Mouse (Mus musculus): ENCODE measurements at regions not wholly inside any gene's neighbourhood (a gene's known extent, or its start where the extent isn't known, plus 50 kb on each side); places are given as distances from the start of the nearest gene placed in this dataset.

DNA sequence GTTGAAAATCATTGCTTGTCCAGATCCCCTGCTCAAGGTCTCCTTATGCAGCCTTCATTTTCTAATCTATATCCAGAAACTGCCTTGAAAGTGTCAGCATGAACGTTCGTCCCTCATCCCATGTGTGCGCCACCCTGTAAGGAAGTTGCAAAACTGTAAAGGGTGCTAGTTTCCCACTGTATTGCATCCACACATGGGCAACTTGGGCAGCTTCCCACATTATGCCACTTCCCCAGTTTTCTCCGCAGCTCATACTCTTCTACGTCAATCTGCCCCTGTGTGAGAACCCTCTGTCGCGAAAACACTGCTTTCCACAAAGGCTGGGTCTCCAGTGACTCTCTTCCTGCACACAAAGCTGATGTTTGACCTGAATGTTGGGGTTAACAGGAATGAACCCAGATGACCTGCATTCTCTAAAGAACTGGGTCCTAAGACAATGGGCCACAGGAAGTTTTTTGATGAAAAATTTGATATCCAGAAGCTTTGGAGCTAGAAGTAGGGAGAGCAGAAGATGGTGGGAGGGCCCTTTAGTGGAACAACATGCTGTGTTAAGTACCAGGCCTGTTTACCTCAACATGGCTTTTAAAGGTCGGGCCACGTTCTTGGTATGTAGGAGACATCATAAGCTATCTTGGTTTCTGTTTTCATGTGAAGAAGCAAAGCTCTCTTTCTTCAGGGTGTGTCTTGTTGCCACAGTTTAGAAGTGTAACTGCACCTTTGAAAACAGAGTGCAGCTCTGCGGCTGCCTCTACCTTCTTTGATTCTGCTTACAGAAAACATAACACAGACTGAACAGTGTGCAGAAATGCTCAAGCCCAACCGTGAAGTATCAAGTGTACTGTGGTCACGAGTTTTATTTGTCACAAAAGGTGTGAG, 289.9 kb downstream of the Ets1 start:
- H3K4me2 ChIP-seq (ENCODE audit: low read depth, low read length), result no peak overlapping the region
- H3K9me3 ChIP-seq (ENCODE audit: control insufficient read depth, low read length), result no peaks in the 10 kb centered on the region
- no peaks in the 10 kb centered on the region for H3K36me3 ChIP-seq (ENCODE audit: control insufficient read depth, insufficient read depth, low read length)
- H3K27ac ChIP-seq (ENCODE audit: low read length), result no peak overlapping the region
- no peaks in the 10 kb centered on the region for H3K27me3 ChIP-seq (replicated peaks; ENCODE audit: control insufficient read depth, insufficient read depth, low read length)
- H3K9ac ChIP-seq (ENCODE audit: low read depth, low read length), result no peak overlapping the region
- WGBS, result 73% methylated on average over 12 of the region's 12 CpGs
- ATAC-seq, result no peak
- H3K4me1 ChIP-seq (ENCODE audit: control insufficient read depth, insufficient read depth, low read length), result no peaks in the 10 kb centered on the region
- H3K4me3 ChIP-seq (ENCODE audit: low read length), result no peak overlapping the region

GRCm38 (mm10) chr9:32927656-32928055, 291.6 kb downstream of the Ets1 start:
- H3K4me2 ChIP-seq (ENCODE audit: low read depth, low read length), result no peak overlapping the region
- H3K36me3 ChIP-seq (ENCODE audit: control insufficient read depth, insufficient read depth, low read length), result no peaks in the 10 kb centered on the region
- H3K9ac ChIP-seq (ENCODE audit: low read depth, low read length), result no peak overlapping the region
- H3K4me1 ChIP-seq (ENCODE audit: control insufficient read depth, insufficient read depth, low read length), result no peaks in the 10 kb centered on the region
- no peak overlapping the region for H3K27ac ChIP-seq (ENCODE audit: low read length)
- no peak for ATAC-seq
- WGBS, result 88% methylated on average over 1 of the region's 1 CpGs
- H3K4me3 ChIP-seq (ENCODE audit: low read length), result no peak overlapping the region
- H3K27me3 ChIP-seq (replicated peaks; ENCODE audit: control insufficient read depth, insufficient read depth, low read length), result no peaks in the 10 kb centered on the region
- H3K9me3 ChIP-seq (ENCODE audit: control insufficient read depth, low read length), result no peaks in the 10 kb centered on the region

GRCm38 (mm10) chr9:32928289-32929000, 292.4 kb downstream of the Ets1 start:
- ATAC-seq, result no peak
- WGBS, result 87% methylated on average over 8 of the region's 8 CpGs
- Histone ChIP-seq H3K4me1 (ENCODE audit: control insufficient read depth, insufficient read depth, low read length) (no peaks in the 10 kb centered on the region), H3K9me3 (ENCODE audit: control insufficient read depth, low read length) (no peaks in the 10 kb centered on the region), H3K27me3 (replicated peaks; ENCODE audit: control insufficient read depth, insufficient read depth, low read length) (no peaks in the 10 kb centered on the region), H3K9ac (ENCODE audit: low read depth, low read length) (no peak overlapping the region), H3K4me2 (ENCODE audit: low read depth, low read length) (no peak overlapping the region), H3K27ac (ENCODE audit: low read length) (no peak overlapping the region), H3K4me3 (ENCODE audit: low read length) (no peak overlapping the region), H3K36me3 (ENCODE audit: control insufficient read depth, insufficient read depth, low read length) (no peaks in the 10 kb centered on the region)

GRCm38 (mm10) chr9:32929331-32929730, 293.3 kb downstream of the Ets1 start:
- WGBS, result 100% methylated on average over 1 of the region's 1 CpGs
- H3K27me3 ChIP-seq (replicated peaks; ENCODE audit: control insufficient read depth, insufficient read depth, low read length), result no peaks in the 10 kb centered on the region

DNA sequence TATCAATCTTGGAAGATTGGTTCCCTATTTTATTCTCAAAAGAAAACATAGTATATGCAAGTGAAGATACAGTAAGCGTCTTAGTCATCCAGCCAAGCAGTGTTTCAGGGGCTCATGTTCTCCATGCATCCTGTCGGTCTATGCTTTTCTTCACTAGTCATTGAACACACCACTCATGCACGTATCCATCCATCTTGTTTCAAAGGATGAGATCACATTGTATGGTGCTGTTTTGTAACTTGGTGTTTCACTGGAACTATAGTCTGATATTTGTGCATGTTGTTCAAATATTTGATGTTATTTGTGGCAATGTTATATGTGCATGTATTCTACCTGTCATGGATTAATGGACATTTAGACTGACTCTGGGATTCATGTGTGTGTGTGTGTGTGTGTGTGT, 293.8 kb downstream of the Ets1 start:
- Histone ChIP-seq H3K36me3 (ENCODE audit: control insufficient read depth, insufficient read depth, low read length) (no peaks in the 10 kb centered on the region), H3K9me3 (ENCODE audit: control insufficient read depth, low read length) (no peaks in the 10 kb centered on the region), H3K4me3 (ENCODE audit: low read length) (no peak overlapping the region), H3K4me2 (ENCODE audit: low read depth, low read length) (no peak overlapping the region), H3K27ac (ENCODE audit: low read length) (no peak overlapping the region), H3K27me3 (replicated peaks; ENCODE audit: control insufficient read depth, insufficient read depth, low read length) (no peaks in the 10 kb centered on the region), H3K9ac (ENCODE audit: low read depth, low read length) (no peak overlapping the region), H3K4me1 (ENCODE audit: control insufficient read depth, insufficient read depth, low read length) (no peaks in the 10 kb centered on the region)
- no peak for ATAC-seq
- 97% methylated on average over 3 of the region's 3 CpGs for WGBS

More at GRCm38 (mm10) chr9:32929331-32929730, 293.3 kb downstream of the Ets1 start:
- Histone ChIP-seq H3K36me3 (ENCODE audit: control insufficient read depth, insufficient read depth, low read length) (no peaks in the 10 kb centered on the region), H3K4me3 (ENCODE audit: low read length) (no peak overlapping the region), H3K4me1 (ENCODE audit: control insufficient read depth, insufficient read depth, low read length) (no peaks in the 10 kb centered on the region), H3K9ac (ENCODE audit: low read depth, low read length) (no peak overlapping the region), H3K4me2 (ENCODE audit: low read depth, low read length) (no peak overlapping the region), H3K9me3 (ENCODE audit: control insufficient read depth, low read length) (no peaks in the 10 kb centered on the region), H3K27ac (ENCODE audit: low read length) (no peak overlapping the region)
- no peak for ATAC-seq

- Histone ChIP-seq H3K36me3 (ENCODE audit: control insufficient read depth, insufficient read depth, low read length) (no peaks in the 10 kb centered on the region), H3K4me3 (ENCODE audit: low read length) (no peak overlapping the region), H3K4me1 (ENCODE audit: control insufficient read depth, insufficient read depth, low read length) (no peaks in the 10 kb centered on the region), H3K27ac (ENCODE audit: low read length) (no peak overlapping the region), H3K9me3 (ENCODE audit: control insufficient read depth, low read length) (no peaks in the 10 kb centered on the region), H3K27me3 (replicated peaks; ENCODE audit: control insufficient read depth, insufficient read depth, low read length) (no peaks in the 10 kb centered on the region), H3K9ac (ENCODE audit: low read depth, low read length) (no peak overlapping the region), H3K4me2 (ENCODE audit: low read depth, low read length) (no peak overlapping the region)
- 65% methylated on average over 10 of the region's 10 CpGs for WGBS
- no peak for ATAC-seq
These were observed 295.4 kb downstream of the Ets1 start for GRCm38 (mm10) chr9:32931266-32932005.

GRCm38 (mm10) chr9:32933237-32934071, 297.4 kb downstream of the Ets1 start:
- peak; percentile 60; the same call in 1 of the 2 replicates for ATAC-seq
- 48% methylated on average over 7 of the region's 7 CpGs for WGBS

DNA sequence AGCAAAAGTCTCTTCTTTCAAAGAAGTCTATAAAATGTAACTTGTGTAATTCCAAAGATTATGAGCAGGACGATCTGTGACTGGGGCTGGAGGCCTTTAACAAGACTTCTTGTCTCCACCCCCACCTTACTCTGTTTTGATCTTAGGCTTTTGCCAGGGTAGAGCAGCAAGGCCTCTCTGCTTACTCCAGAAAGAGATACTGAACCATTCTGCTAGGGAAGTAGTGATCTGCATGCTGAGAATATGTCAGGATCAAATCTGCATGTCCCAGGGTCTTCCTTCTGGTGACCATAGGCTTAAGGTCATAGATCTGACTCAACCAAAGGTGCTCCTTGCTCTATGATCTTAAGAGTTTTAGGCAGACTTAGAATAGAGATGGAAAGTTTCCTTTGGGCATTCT, 298.4 kb downstream of the Ets1 start:
- no peak for ATAC-seq
- H3K9me3 ChIP-seq (ENCODE audit: control insufficient read depth, low read length), result no peaks in the 10 kb centered on the region
- no peak overlapping the region for H3K9ac ChIP-seq (ENCODE audit: low read depth, low read length)
- no peak overlapping the region for H3K27ac ChIP-seq (ENCODE audit: low read length)
- 69% methylated on average over 1 of the region's 1 CpGs for WGBS
- H3K4me3 ChIP-seq (ENCODE audit: low read length), result no peak overlapping the region
- no peak overlapping the region for H3K4me2 ChIP-seq (ENCODE audit: low read depth, low read length)
- no peaks in the 10 kb centered on the region for H3K27me3 ChIP-seq (replicated peaks; ENCODE audit: control insufficient read depth, insufficient read depth, low read length)
- no peaks in the 10 kb centered on the region for H3K36me3 ChIP-seq (ENCODE audit: control insufficient read depth, insufficient read depth, low read length)
- H3K4me1 ChIP-seq (ENCODE audit: control insufficient read depth, insufficient read depth, low read length), result no peaks in the 10 kb centered on the region

More at GRCm38 (mm10) chr9:32933237-32934071, 297.4 kb downstream of the Ets1 start:
- Histone ChIP-seq H3K4me1 (ENCODE audit: control insufficient read depth, insufficient read depth, low read length) (no peaks in the 10 kb centered on the region), H3K9ac (ENCODE audit: low read depth, low read length) (no peak overlapping the region), H3K4me2 (ENCODE audit: low read depth, low read length) (no peak overlapping the region), H3K9me3 (ENCODE audit: control insufficient read depth, low read length) (no peaks in the 10 kb centered on the region), H3K27me3 (replicated peaks; ENCODE audit: control insufficient read depth, insufficient read depth, low read length) (no peaks in the 10 kb centered on the region), H3K36me3 (ENCODE audit: control insufficient read depth, insufficient read depth, low read length) (no peaks in the 10 kb centered on the region), H3K27ac (ENCODE audit: low read length) (no peak overlapping the region), H3K4me3 (ENCODE audit: low read length) (no peak overlapping the region)
